Mouse (Mus musculus): Measurements from ENCODE around the gene Plk5.

GRCm38 (mm10) chr10:80371983-80372382 lies 15.7 kb downstream of the Plk5 start:
- TF ChIP-seq GATA1 (IDR thresholded peaks at IDR 0.05; ENCODE audit: low read length): no peak
- TF ChIP-seq TAL1 (IDR thresholded peaks at IDR 0.05; ENCODE audit: low read length): no peak

Measured in erythroblast, embryonic 14.5 days (primary cell).